Mouse (Mus musculus) limb, embryonic 10.5 days (tissue): Measurements from ENCODE around the gene Rab11a. TPM values are rescaled to one million over a fixed set of nuclear protein-coding genes. Genes with fewer than 3 reads are reported as not detected.

Source experiments
- DNase-seq: peaks from one replicate; pipeline ENCODE4 v3.0.0-alpha.2; 2017; ENCODE audit warnings: low spot score
- H3K27ac ChIP-seq: fragments of 300-500 bp; sonication (generic); 2 replicates; pipeline ENCODE4 v1.5.1; 2016; ENCODE audit warnings: mild to moderate bottlenecking
- H3K27me3 ChIP-seq: fragments of 300-500 bp; sonication (generic); 2 replicates; pipeline ENCODE4 v1.6.1; 2016; ENCODE audit warnings: low read depth, mild to moderate bottlenecking; ENCODE audit not compliant: poor library complexity, severe bottlenecking
- H3K36me3 ChIP-seq: fragments of 300-500 bp; sonication (generic); 2 replicates; pipeline ENCODE4 v1.6.1; 2016; ENCODE audit warnings: mild to moderate bottlenecking, moderate library complexity
- H3K4me1 ChIP-seq: fragments of 300-500 bp; sonication (generic); 2 replicates; pipeline ENCODE4 v1.6.1; 2016
- H3K4me3 ChIP-seq: fragments of 300-500 bp; sonication (generic); 2 replicates; pipeline ENCODE4 v1.5.1; 2016; ENCODE audit warnings: mild to moderate bottlenecking, moderate library complexity
- H3K9me3 ChIP-seq: fragments of 300-500 bp; sonication (generic); replicated peaks from 2 replicates; pipeline ENCODE4 v1.6.1; 2016; ENCODE audit warnings: mild to moderate bottlenecking
- WGBS: fragments of 180-500 bp; shearing (Covaris S2); methylation state at CpG from one replicate; pipeline ENCODE4 v1.1.7; 2016; 5-methylcytosine and 5-hydroxymethylcytosine counted together
- microRNA-seq: library from miRNA; unstranded; fragments of <30 nt; microRNA quantifications from one replicate; pipeline ENCODE4, GENCODE M21; 2017
- polyA plus RNA-seq: library from polyadenylated mRNA; unstranded; fragments of >200 nt; fragmentation: Nextera tagmentation; extraction: Ambion mirVana; gene quantifications from 2 replicates; pipeline ENCODE4 v1.2.1, GENCODE M21; 2016

Gene Rab11a
- polyA plus RNA-seq, 1 experiment from 2014 or later, result 202 TPM

- H3K36me3 ChIP-seq, result no peaks in the 10 kb centered on the region
- no peak overlapping the region for H3K27ac ChIP-seq
- H3K4me3 ChIP-seq, result no peak overlapping the region
- H3K27me3 ChIP-seq, result peaks cover 21% of the 10 kb centered on the region
- DNase-seq, result no peak
- WGBS, result 74% methylated on average over 2 of the region's 2 CpGs
- H3K9me3 ChIP-seq, result no peaks in the 10 kb centered on the region
- H3K4me1 ChIP-seq, result peaks cover 51% of the 10 kb centered on the region
Observed at GRCm38 (mm10) chr9:64668001-64668400, 69.6 kb downstream of the Rab11a start.

- peaks cover 51% of the 10 kb centered on the region for H3K4me1 ChIP-seq
- no peak overlapping the region for H3K27ac ChIP-seq
- no peak overlapping the region for H3K4me3 ChIP-seq
- no peaks in the 10 kb centered on the region for H3K9me3 ChIP-seq
- WGBS, result 15% methylated on average over 5 of the region's 5 CpGs
- H3K36me3 ChIP-seq, result no peaks in the 10 kb centered on the region
- DNase-seq, result peak; percentile 64
- H3K27me3 ChIP-seq, result peaks cover 21% of the 10 kb centered on the region
Observed at GRCm38 (mm10) chr9:64667513-64667912, 70.0 kb downstream of the Rab11a start.

- H3K4me1 ChIP-seq, result peaks cover 56% of the 10 kb centered on the region
- H3K36me3 ChIP-seq, result no peaks in the 10 kb centered on the region
- DNase-seq, result peak; percentile 81
- H3K27ac ChIP-seq, result no peak overlapping the region
- 27% methylated on average over 4 of the region's 4 CpGs for WGBS
- no peak overlapping the region for H3K4me3 ChIP-seq
- no peaks in the 10 kb centered on the region for H3K9me3 ChIP-seq
- peaks cover 25% of the 10 kb centered on the region for H3K27me3 ChIP-seq
Observed at GRCm38 (mm10) chr9:64666549-64666948, 71.0 kb downstream of the Rab11a start.

Small RNA genes lying within 50 kb of the gene (microRNA-seq; reads per million reads assigned to microRNA genes)
- gene Gm47308, result not detected

Other genes starting within 250 kb of the Rab11a start
- 5.3 and 7.9 TPM in 2 replicates for gene Dennd4a, start 73.6 kb upstream of the Rab11a start, polyA plus RNA-seq
- gene Slc24a1, start 213.8 kb upstream of the Rab11a start, polyA plus RNA-seq, result 0.06 TPM in 1 of 2 replicates, not detected in the other
- gene Ints14, start 223.1 kb upstream of the Rab11a start, polyA plus RNA-seq, result 74.8 and 78.4 TPM in 2 replicates